Mouse (Mus musculus) 3T3-L1 (cell line): ENCODE results near the gene Havcr2.
A peak's percentile ranks its signal among the peaks of the same experiment; 100 is the strongest.
"Not testable (repeated sequence)": the region's sequence is repeated elsewhere in the genome, so short reads cannot be mapped to it uniquely, and the experiment has no call there.

Experiments used
- DNase-seq: peaks from one replicate; pipeline ENCODE4 v3.0.0-alpha.2; 2015; ENCODE audit warnings: low read depth, low spot score

Gene Havcr2

DNA sequence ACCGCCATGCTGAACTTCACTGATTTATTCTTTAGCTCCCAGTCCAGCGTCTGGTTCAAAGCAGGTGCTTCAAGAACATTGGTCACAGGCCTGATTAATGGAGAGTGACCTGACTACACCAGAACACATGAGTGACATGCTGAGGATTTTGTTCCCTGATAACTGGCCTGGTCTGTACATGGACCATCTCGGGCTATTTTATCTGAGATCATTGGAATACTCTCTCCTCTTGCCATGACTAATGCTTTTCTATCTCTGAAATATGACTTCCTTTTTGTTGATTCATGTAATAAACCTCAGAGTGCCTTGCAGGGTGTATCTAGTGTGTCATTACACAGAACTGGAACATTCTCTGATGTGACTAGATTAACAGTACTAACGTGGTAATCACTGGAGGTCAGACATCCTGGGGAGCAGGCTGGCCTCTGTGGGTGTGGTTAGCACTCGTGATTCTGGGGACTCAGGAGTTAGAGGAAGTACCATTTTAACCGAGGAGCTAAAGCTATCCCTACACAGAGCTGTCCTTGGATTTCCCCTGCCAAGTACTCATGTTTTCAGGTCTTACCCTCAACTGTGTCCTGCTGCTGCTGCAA, at the start of gene Havcr2:
Havcr2 (plus strand) TSS at position 483 of the 593 bp plus-strand sequence.
- DNase-seq: peak; percentile 49

- DNase-seq: no peak
These were observed 49.7 kb upstream of the Havcr2 start for GRCm38 (mm10) chr11:46404986-46405385.

GRCm38 (mm10) chr11:46406721-46407120, 48.0 kb upstream of the Havcr2 start:
- no peak for DNase-seq

GRCm38 (mm10) chr11:46410018-46410563, 44.6 kb upstream of the Havcr2 start:
- no peak for DNase-seq

DNA sequence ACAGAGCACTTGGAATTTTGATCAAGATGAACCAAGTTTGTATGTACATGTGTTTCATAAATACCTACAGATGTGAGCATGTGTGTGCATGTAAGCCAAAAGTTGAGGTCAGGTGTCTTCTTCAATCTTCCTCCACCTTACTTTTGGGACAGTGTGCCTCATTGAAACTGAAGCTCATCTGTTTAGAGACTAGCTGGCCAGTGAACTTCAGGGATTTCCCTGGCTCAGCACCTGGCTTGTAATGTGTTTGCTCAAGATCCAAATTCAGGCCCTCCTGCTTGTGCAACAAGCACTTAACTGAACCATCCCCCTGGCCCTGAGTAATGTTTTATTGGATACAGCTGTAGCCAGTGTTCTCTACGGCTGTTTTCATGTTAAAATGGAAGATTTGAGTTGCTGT, 36.3 kb upstream of the Havcr2 start:
- DNase-seq: no peak

GRCm38 (mm10) chr11:46418860-46419259, 35.9 kb upstream of the Havcr2 start:
- no peak for DNase-seq

DNA sequence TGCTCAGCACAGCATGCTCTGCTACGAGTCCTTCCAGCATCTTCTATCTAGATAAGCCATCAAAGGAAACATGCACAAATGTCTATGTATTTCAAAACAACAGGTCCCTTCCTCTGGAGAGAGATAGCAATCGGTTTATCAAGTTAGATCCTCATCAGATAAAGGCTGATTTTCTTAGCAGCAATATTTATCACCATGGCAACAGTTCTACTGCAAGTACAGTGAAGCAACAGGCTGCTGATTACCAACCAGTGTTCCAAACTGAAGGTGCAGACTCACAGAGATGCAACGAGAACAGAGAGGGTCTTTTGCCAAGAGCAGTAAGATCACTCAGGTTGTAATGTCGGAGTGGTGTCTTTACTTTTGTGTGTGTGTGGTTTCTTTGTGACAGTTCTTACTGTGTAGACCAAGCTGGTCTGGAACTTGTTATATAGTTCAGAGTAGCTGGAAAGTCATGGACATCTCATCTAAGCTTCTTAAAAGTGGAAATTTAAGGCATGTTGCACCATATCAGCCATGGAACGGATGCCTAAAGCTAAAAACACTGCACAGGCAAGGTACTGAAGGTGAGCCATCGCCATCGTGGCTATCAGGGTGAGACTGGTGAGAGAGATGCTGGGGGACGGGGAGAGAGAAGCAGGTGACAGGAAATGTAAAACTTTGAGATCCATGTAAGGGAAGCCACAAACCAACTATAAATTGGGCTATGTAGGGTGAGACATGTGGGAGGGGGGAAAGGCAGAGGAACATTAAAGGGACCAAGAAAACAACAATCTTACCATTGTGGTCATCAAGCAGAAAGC, 33.4 kb upstream of the Havcr2 start:
- DNase-seq: no peak

DNA sequence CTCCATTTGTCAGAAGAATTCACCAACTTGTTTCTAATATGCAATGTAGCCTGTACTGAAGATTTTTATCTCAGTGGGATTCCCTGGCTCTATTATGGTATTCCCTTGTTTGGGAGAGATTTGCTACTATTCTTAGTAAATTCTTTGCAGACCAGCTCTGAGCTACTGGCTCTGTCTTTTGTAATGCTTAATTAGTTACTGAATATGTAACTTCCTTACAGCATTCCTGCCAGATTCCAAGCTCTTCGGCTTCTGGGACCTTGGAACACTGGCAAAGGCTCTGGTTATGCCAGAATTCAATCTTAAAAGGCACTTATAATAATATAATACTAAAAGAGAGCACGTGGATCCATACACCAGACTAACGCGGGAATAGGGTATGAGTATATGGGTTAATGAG, 26.6 kb upstream of the Havcr2 start:
- DNase-seq: not testable (repeated sequence)

- DNase-seq: no peak
These were observed 24.6 kb upstream of the Havcr2 start for GRCm38 (mm10) chr11:46430123-46430522.

- peak; percentile 87 for DNase-seq
These were observed 23.6 kb upstream of the Havcr2 start for GRCm38 (mm10) chr11:46431129-46431528.

- DNase-seq: no peak
These were observed 19.4 kb upstream of the Havcr2 start for GRCm38 (mm10) chr11:46435363-46435762.

DNA sequence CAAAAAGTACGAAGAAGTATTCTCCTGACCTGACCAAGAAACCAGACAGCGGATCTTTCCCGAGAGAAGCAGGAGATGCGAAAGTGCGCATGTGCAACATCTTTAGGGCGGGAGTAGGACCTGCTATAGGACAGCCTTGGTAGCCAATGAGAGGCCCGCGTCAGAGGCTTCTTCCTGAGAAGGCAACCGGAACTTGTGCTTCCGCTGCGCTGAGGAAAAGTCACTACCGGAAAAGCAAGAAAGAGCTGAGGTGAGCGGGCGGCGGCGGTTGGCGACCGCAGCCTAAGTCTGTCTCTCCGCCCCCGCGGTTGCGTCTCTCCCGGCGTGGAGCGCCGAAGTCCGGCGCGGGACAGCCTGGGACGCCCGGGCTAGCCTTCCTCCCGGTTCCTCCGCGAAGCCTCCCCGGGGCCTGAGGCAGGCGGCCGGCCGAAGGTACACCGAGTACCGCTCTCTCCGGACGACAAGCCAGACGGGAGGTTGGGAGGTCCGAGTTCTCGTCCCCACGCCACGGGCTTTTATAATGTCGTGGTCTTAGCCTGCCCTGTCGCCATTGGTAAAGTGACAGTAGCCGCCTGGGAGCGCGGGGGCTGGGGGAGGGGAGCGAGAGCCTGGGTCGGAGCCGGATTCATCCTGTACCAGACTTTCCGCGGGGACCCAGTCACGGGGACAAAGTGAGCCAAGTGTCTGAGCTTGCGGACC, 17.8 kb upstream of the Havcr2 start, which contains the start of gene Med7:
Med7 (plus strand) TSS at position 166 of the 699 bp plus-strand sequence.
- DNase-seq: peak; percentile 99

DNA sequence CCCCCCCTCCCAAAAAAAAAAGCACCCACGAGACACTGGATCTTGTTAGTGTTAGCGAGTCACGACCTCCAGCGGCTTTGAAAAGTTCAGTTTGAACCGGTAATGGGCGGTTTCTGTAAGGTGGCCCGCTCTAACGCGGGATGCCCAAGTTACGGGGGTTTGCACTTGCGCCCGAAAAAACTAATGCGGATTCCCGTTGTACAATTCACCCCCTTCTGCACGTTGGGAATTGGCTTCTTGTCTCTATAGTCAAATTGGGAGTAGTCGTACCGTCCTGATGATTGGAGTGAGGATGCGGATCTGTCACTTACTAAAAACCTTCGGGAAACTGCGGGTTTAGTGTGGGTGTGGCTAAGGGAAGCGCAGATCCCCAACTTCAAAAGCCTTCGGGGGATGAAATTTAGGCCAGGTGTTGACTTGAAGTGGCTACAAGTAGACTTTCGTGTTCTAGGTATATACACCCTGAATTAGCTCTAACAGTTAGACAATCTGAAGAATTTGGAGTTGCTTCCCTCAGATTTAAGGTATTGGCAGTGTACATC, 17.2 kb upstream of the Havcr2 start:
- peak; percentile 61 for DNase-seq

GRCm38 (mm10) chr11:46439005-46439543, 15.7 kb upstream of the Havcr2 start:
- DNase-seq: no peak

GRCm38 (mm10) chr11:46441774-46442173, 13.0 kb upstream of the Havcr2 start:
- DNase-seq: no peak

DNA sequence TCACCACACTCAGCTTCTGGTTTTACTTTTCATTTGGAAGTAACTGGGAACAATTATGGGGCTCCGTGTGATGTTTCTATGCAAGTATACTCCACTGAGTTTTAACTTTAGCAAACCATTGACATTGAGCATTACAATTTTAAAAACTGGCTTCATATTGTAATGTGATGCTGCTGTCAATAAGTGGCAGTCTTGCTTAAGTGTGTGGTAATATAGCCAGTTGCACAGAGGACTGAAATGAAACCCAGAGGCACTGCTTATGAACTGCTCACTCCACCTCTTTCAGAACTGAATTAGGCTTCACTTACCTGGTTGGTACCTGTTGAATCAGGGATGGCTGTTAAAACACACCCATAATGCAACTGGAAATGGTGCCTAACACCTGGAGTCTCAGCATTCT, 11.6 kb upstream of the Havcr2 start:
- DNase-seq: peak; percentile 40

- DNase-seq: no peak
These were observed 10.8 kb upstream of the Havcr2 start for GRCm38 (mm10) chr11:46443979-46444378.

DNA sequence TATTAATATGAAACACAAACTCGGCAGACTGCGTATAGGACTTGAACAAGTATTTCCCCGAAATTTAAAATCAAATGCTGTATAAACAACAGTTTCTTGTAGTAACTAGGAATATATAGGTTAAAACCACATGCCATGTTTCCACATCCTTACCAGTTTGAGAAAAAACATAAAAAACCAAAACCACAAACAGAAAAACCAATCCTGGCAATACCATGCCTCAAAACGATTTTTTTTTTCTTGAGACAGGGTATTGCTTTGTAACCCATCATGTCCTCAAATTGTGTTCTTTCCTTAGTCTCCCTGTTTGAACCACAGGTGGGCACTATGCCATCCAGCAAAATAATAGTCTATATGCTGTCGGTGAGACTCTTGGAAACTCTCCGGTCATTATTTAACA, 8.6 kb upstream of the Havcr2 start:
- no peak for DNase-seq

DNA sequence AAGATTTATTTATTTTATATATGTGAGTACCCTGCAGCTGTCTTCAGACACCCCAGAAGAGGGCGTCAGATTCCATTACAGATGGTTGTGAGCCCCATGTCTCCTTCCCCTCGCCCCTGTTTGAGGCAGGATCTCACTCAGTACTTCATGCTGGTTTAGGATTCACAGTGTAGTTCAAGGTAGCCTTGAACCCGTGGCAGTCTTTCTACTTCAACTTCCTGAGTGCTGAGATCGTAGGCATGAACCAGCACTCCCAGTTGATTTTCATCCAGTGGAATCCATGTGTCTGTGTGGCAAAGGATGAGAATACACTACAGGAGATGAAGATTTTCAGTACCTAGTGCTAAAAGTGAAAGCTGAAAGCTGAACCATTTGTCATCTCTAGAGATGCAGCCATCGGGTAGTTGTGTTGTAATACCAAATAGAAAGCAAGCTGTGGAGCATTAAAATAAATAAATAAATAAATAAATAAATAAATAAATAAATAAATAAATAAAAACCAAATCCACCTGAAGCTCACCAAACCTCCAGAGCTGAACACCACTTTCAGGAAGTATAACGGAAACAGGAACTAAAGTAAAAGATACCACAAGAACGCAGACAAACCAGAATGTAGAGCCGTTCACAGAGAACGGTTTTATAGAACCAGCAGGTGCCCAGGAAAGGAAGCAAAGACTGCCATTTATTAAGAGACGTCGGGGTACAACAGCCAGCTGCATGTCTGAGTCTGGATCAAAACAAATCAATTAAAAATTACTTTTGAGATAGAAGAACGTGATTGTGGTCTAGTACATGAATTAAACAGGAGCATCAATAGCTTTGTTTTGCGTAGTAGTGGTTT, 6.9 kb upstream of the Havcr2 start:
- no peak for DNase-seq

GRCm38 (mm10) chr11:46449461-46450080, 5.2 kb upstream of the Havcr2 start:
- no peak for DNase-seq
